Mouse (Mus musculus): ENCODE measurements at regions not wholly inside any gene's neighbourhood (a gene's known extent, or its start where the extent isn't known, plus 50 kb on each side); places are given as distances from the start of the nearest gene placed in this dataset.

- no peak overlapping the region for H3K9ac ChIP-seq
- H3K4me3 ChIP-seq, result no peak overlapping the region
- ATAC-seq (ENCODE audit: insufficient number of reproducible peaks, insufficient read depth, low FRiP score, low TSS enrichment, low read depth), result no peak
- H3K27me3 ChIP-seq, result peaks cover 5% of the 10 kb centered on the region; the same call in 1 of the 2 replicates
- peaks cover 10% of the 10 kb centered on the region; the same call in 1 of the 2 replicates for H3K4me1 ChIP-seq
- no peak overlapping the region for H3K27ac ChIP-seq
- no peaks in the 10 kb centered on the region for H3K9me3 ChIP-seq
- WGBS, result 59% methylated on average over 13 of the region's 13 CpGs
- H3K4me2 ChIP-seq, result no peak overlapping the region
- no peaks in the 10 kb centered on the region for H3K36me3 ChIP-seq
Measured at GRCm38 (mm10) chr5:54178966-54179547, 180.8 kb downstream of the Stim2 start.

DNA sequence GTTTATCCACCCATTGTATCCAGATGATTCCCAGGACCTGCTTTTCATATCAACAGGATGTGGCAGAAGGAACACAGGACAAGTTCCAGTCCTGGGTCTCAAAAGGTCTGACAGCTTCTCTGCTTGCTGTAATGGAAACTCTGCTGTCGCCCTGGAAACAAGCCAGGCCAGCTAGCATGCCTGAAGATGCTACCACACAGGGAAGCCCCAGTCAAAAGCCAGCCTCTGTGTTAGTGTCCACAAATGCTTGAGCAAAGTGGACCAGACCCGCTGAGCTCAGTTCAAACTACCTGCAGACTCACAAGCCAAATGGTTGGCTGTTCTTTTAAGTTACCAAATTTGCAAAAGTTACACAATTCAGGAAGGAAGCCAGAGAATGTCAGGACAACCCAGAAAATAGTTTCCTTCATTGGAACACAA lies 181.9 kb downstream of the Stim2 start:
- WGBS, result 41% methylated on average over 2 of the region's 2 CpGs
- H3K9ac ChIP-seq, result no peak overlapping the region
- no peaks in the 10 kb centered on the region for H3K9me3 ChIP-seq
- H3K4me2 ChIP-seq, result no peak overlapping the region
- no peak overlapping the region for H3K4me3 ChIP-seq
- peaks cover 10% of the 10 kb centered on the region; the same call in 1 of the 2 replicates for H3K4me1 ChIP-seq
- H3K36me3 ChIP-seq, result no peaks in the 10 kb centered on the region
- H3K27ac ChIP-seq, result peak overlapping the region; percentile 8; the same call in 1 of the 2 replicates
- no peak for ATAC-seq (ENCODE audit: insufficient number of reproducible peaks, insufficient read depth, low FRiP score, low TSS enrichment, low read depth)
- peaks cover 5% of the 10 kb centered on the region; the same call in 1 of the 2 replicates for H3K27me3 ChIP-seq

DNA sequence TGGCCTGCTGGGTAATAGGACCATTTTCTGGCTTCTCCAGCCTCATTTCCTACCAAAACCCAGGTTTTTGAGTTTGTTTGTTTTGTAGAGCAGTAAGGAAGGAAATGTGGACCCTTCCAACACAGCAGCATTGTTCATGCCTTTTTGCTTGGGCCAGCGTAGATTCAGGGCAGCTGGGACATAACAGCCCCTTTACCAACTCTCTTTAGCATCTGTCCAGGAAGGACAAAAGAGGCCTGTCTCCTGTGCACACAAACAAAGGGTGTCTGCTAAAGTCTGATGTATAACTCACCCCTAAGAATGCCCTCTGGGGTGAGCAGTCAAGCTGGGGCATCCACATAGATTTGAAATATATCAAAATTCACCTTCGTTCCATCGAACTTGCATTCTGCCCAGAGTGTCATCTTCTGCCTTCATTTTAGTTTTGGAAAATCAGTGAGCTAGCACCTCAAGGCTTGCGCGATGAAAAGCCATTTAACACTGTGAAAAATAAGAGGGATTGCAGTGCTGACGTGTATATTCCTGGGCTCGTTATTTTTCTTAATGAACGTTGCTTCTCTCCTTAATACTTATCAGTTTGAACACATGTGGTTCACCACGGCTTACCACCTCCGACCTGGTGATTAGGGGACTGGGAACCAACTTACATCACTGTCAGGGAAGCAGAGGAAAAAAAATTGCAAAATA lies 182.5 kb downstream of the Stim2 start:
- WGBS, result 51% methylated on average over 10 of the region's 10 CpGs
- H3K4me2 ChIP-seq, result peak overlapping the region; percentile 39; the same call in 1 of the 2 replicates
- H3K27me3 ChIP-seq, result peaks cover 5% of the 10 kb centered on the region; the same call in 1 of the 2 replicates
- H3K4me3 ChIP-seq, result no peak overlapping the region
- H3K9ac ChIP-seq, result no peak overlapping the region
- no peaks in the 10 kb centered on the region for H3K36me3 ChIP-seq
- ATAC-seq (ENCODE audit: insufficient number of reproducible peaks, insufficient read depth, low FRiP score, low TSS enrichment, low read depth), result no peak
- peak overlapping the region; percentile 33; the same call in 1 of the 2 replicates for H3K27ac ChIP-seq
- peaks cover 10% of the 10 kb centered on the region; the same call in 1 of the 2 replicates for H3K4me1 ChIP-seq
- no peaks in the 10 kb centered on the region for H3K9me3 ChIP-seq

DNA sequence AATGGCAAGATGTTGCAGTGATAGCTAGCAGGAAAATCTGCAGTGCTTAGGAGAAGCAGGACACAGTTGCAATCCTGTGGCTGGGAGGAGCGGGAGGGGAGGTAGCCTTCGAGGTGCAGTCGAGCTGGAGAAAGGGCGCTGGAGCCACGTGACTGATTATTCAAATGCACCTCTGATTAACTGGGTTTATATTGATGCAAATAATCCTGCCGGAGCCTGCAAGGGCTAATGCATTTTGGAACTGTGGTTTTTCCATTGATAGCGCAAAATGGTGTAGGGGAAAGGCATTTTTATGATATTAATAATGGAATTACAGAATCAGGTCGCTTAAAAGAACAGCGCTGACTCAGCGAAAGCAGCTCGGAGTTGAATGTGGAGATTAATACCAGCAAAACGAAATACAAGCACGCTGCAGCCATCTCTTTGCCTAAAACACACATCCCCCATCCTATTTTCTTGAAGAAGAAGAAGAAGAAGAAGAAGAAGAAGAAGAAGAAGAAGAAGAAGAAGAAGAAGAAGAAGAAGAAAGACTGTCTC lies 183.1 kb downstream of the Stim2 start:
- no peak overlapping the region for H3K9ac ChIP-seq
- no peaks in the 10 kb centered on the region for H3K36me3 ChIP-seq
- ATAC-seq (ENCODE audit: insufficient number of reproducible peaks, insufficient read depth, low FRiP score, low TSS enrichment, low read depth), result 0 out of 2 replicates have a peak, but pooled peaks have one; percentile 34
- WGBS, result 26% methylated on average over 13 of the region's 13 CpGs
- H3K9me3 ChIP-seq, result no peaks in the 10 kb centered on the region
- H3K4me2 ChIP-seq, result peak overlapping the region; percentile 39
- peaks cover 5% of the 10 kb centered on the region; the same call in 1 of the 2 replicates for H3K27me3 ChIP-seq
- H3K4me3 ChIP-seq, result no peak overlapping the region
- H3K4me1 ChIP-seq, result peaks cover 10% of the 10 kb centered on the region; the same call in 1 of the 2 replicates
- no peak overlapping the region for H3K27ac ChIP-seq

- no peak overlapping the region for H3K4me3 ChIP-seq
- 88% methylated on average over 4 of the region's 4 CpGs for WGBS
- H3K4me2 ChIP-seq, result no peak overlapping the region
- H3K27me3 ChIP-seq, result peaks cover 5% of the 10 kb centered on the region; the same call in 1 of the 2 replicates
- peaks cover 10% of the 10 kb centered on the region; the same call in 1 of the 2 replicates for H3K4me1 ChIP-seq
- no peak for ATAC-seq (ENCODE audit: insufficient number of reproducible peaks, insufficient read depth, low FRiP score, low TSS enrichment, low read depth)
- no peaks in the 10 kb centered on the region for H3K9me3 ChIP-seq
- H3K27ac ChIP-seq, result no peak overlapping the region
- H3K9ac ChIP-seq, result no peak overlapping the region
- H3K36me3 ChIP-seq, result no peaks in the 10 kb centered on the region
Measured at GRCm38 (mm10) chr5:54182754-54183153, 184.5 kb downstream of the Stim2 start.

DNA sequence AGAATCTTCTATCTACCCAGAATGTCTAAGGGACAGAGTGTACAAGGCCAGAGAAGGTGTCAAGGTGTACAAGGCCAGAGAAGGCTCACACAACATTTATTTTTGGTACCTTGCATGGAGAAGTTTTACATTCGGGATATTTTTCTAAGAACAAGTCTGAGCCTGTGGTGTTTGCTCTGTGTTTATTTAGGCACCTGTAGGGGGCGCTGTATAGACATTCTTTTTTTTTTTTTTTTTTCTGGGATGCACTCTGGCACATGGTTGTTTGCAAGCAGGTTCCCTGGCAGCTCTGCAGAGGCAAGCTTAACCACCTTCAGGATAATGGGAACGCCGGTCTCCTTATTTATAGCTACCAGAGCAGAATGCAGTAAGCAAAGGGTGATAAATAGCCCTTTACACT lies 187.4 kb downstream of the Stim2 start:
- peaks cover 8% of the 10 kb centered on the region; the same call in 1 of the 2 replicates for H3K4me1 ChIP-seq
- H3K4me3 ChIP-seq, result no peak overlapping the region
- no peaks in the 10 kb centered on the region for H3K36me3 ChIP-seq
- H3K9me3 ChIP-seq, result no peaks in the 10 kb centered on the region
- WGBS, result 64% methylated on average over 4 of the region's 4 CpGs
- H3K27me3 ChIP-seq, result peaks cover 5% of the 10 kb centered on the region; the same call in 1 of the 2 replicates
- no peak overlapping the region for H3K27ac ChIP-seq
- no peak overlapping the region for H3K9ac ChIP-seq
- no peak for ATAC-seq (ENCODE audit: insufficient number of reproducible peaks, insufficient read depth, low FRiP score, low TSS enrichment, low read depth)
- H3K4me2 ChIP-seq, result no peak overlapping the region

- H3K36me3 ChIP-seq, result no peaks in the 10 kb centered on the region
- H3K4me3 ChIP-seq, result no peak overlapping the region
- peaks cover 3% of the 10 kb centered on the region; the same call in 1 of the 2 replicates for H3K4me1 ChIP-seq
- 80% methylated on average over 11 of the region's 11 CpGs for WGBS
- no peak for ATAC-seq (ENCODE audit: insufficient number of reproducible peaks, insufficient read depth, low FRiP score, low TSS enrichment, low read depth)
- no peak overlapping the region for H3K4me2 ChIP-seq
- H3K9ac ChIP-seq, result no peak overlapping the region
- H3K27ac ChIP-seq, result no peak overlapping the region
- H3K9me3 ChIP-seq, result no peaks in the 10 kb centered on the region
- peaks cover 5% of the 10 kb centered on the region; the same call in 1 of the 2 replicates for H3K27me3 ChIP-seq
Measured at GRCm38 (mm10) chr5:54186076-54186676, 187.9 kb downstream of the Stim2 start.

GRCm38 (mm10) chr5:54191688-54192087 lies 193.4 kb downstream of the Stim2 start:
- WGBS, result 68% methylated on average over 4 of the region's 4 CpGs
- Histone ChIP-seq H3K27me3 (no peaks in the 10 kb centered on the region), H3K4me1 (no peaks in the 10 kb centered on the region), H3K27ac (no peak overlapping the region), H3K36me3 (no peaks in the 10 kb centered on the region), H3K9ac (no peak overlapping the region), H3K4me3 (no peak overlapping the region), H3K9me3 (no peaks in the 10 kb centered on the region), H3K4me2 (no peak overlapping the region)
- ATAC-seq (ENCODE audit: insufficient number of reproducible peaks, insufficient read depth, low FRiP score, low TSS enrichment, low read depth), result no peak

GRCm38 (mm10) chr5:54194846-54195245 lies 196.5 kb downstream of the Stim2 start:
- ATAC-seq (ENCODE audit: insufficient number of reproducible peaks, insufficient read depth, low FRiP score, low TSS enrichment, low read depth), result no peak
- WGBS, result 84% methylated on average over 9 of the region's 9 CpGs

GRCm38 (mm10) chr5:54200032-54200431 lies 201.7 kb downstream of the Stim2 start:
- no peaks in the 10 kb centered on the region for H3K9me3 ChIP-seq
- H3K36me3 ChIP-seq, result no peaks in the 10 kb centered on the region
- no peak overlapping the region for H3K9ac ChIP-seq
- H3K27me3 ChIP-seq, result no peaks in the 10 kb centered on the region
- no peak overlapping the region for H3K27ac ChIP-seq
- H3K4me1 ChIP-seq, result peaks cover 9% of the 10 kb centered on the region
- 57% methylated on average over 3 of the region's 3 CpGs for WGBS
- no peak overlapping the region for H3K4me3 ChIP-seq
- no peak for ATAC-seq (ENCODE audit: insufficient number of reproducible peaks, insufficient read depth, low FRiP score, low TSS enrichment, low read depth)
- H3K4me2 ChIP-seq, result no peak overlapping the region

More at GRCm38 (mm10) chr5:54194846-54195245, 196.5 kb downstream of the Stim2 start:
- Histone ChIP-seq H3K9me3 (no peaks in the 10 kb centered on the region), H3K27me3 (no peaks in the 10 kb centered on the region), H3K4me1 (no peaks in the 10 kb centered on the region), H3K27ac (no peak overlapping the region), H3K36me3 (no peaks in the 10 kb centered on the region), H3K4me3 (no peak overlapping the region), H3K9ac (no peak overlapping the region), H3K4me2 (no peak overlapping the region)

- Histone ChIP-seq H3K9me3 (no peaks in the 10 kb centered on the region), H3K9ac (no peak overlapping the region), H3K36me3 (no peaks in the 10 kb centered on the region), H3K4me1 (peaks cover 9% of the 10 kb centered on the region), H3K4me2 (no peak overlapping the region), H3K27ac (no peak overlapping the region), H3K27me3 (no peaks in the 10 kb centered on the region), H3K4me3 (no peak overlapping the region)
- ATAC-seq (ENCODE audit: insufficient number of reproducible peaks, insufficient read depth, low FRiP score, low TSS enrichment, low read depth), result no peak
- 71% methylated on average over 5 of the region's 5 CpGs for WGBS
Measured at GRCm38 (mm10) chr5:54200587-54200986, 202.3 kb downstream of the Stim2 start.
